Mouse (Mus musculus) left cerebral cortex, adult 18-20 months (tissue): Measurements from ENCODE around the gene Wfdc6b. TPM values are rescaled to one million over a fixed set of nuclear protein-coding genes. Genes with fewer than 3 reads are reported as not detected.

Experiments used
- total RNA-seq, 2 experiments: library from RNA; stranded (reverse); gene quantifications; 2 replicates each; pipeline ENCODE4 v1.2.3; 2021

Wfdc6b gene
- total RNA-seq, 2 experiments from 2014 or later, result not detected

Other genes with a start within 250 kb of the Wfdc6b start
- under 1 TPM in 1 of 2 experiments, not detected in 1; 0.82 TPM for gene Slpi, start 224.4 kb upstream of the Wfdc6b start, total RNA-seq
- gene Rbpjl, start 210.4 kb upstream of the Wfdc6b start, total RNA-seq, result under 1 TPM; 0.33 to 0.56 TPM
- gene Matn4, start 208.4 kb upstream of the Wfdc6b start, total RNA-seq, result 1 to 10 TPM; 8.4 to 8.5 TPM
- 10 to 100 TPM; 72.7 to 80.1 TPM for gene Sdc4, start 169.6 kb upstream of the Wfdc6b start, total RNA-seq
- gene Sys1, start 156.6 kb upstream of the Wfdc6b start, total RNA-seq, result 10 to 100 TPM; 43.5 to 44.6 TPM
- gene Gm20458, start 152.6 kb upstream of the Wfdc6b start, total RNA-seq, result 1 to 10 TPM; 2.0 to 6.4 TPM
- gene Trp53tg5, start 139.8 kb upstream of the Wfdc6b start, total RNA-seq, result not detected
- gene Dbndd2, start 127.4 kb upstream of the Wfdc6b start, total RNA-seq, result 100 to 1,000 TPM; 108 to 126 TPM
- gene Pigt, start 116.0 kb upstream of the Wfdc6b start, total RNA-seq, result 10 to 100 TPM; 83.0 to 89.2 TPM
- under 1 TPM in 1 of 2 experiments, not detected in 1; 0.59 TPM for gene Wfdc2, start 51.1 kb upstream of the Wfdc6b start, total RNA-seq
- not detected for gene Spint3, start 40.1 kb upstream of the Wfdc6b start, total RNA-seq
- not detected for gene Wfdc6a, start 28.1 kb upstream of the Wfdc6b start, total RNA-seq
- gene Eppin, start 19.9 kb upstream of the Wfdc6b start, total RNA-seq, result not detected
- not detected for gene Wfdc8, start 104 bp downstream of the Wfdc6b start, total RNA-seq
- not detected for gene Wfdc16, start 25.3 kb downstream of the Wfdc6b start, total RNA-seq
- not detected for gene Wfdc10, start 42.5 kb downstream of the Wfdc6b start, total RNA-seq
- not detected for gene Wfdc9, start 43.1 kb downstream of the Wfdc6b start, total RNA-seq
- not detected for gene Wfdc11, start 60.6 kb downstream of the Wfdc6b start, total RNA-seq
- not detected for gene Wfdc13, start 71.6 kb downstream of the Wfdc6b start, total RNA-seq
- not detected for gene Spint4, start 85.0 kb downstream of the Wfdc6b start, total RNA-seq
- gene Spint5, start 101.8 kb downstream of the Wfdc6b start, total RNA-seq, result not detected
- 1 to 10 TPM; 1.3 to 1.5 TPM for gene Wfdc3, start 132.4 kb downstream of the Wfdc6b start, total RNA-seq
- 10 to 100 TPM; 34.5 to 37.5 TPM for gene Dnttip1, start 132.5 kb downstream of the Wfdc6b start, total RNA-seq
- gene Ube2c, start 156.4 kb downstream of the Wfdc6b start, total RNA-seq, result not detected
- gene Tnnc2, start 166.4 kb downstream of the Wfdc6b start, total RNA-seq, result 1 to 10 TPM; 1.7 TPM
- gene Snx21, start 172.3 kb downstream of the Wfdc6b start, total RNA-seq, result 10 to 100 TPM; 52.9 to 57.0 TPM
- 10 to 100 TPM; 25.5 to 26.1 TPM for gene Acot8, start 191.4 kb downstream of the Wfdc6b start, total RNA-seq
- gene Zswim3, start 191.6 kb downstream of the Wfdc6b start, total RNA-seq, result 10 to 100 TPM; 10.1 to 10.2 TPM
- 10 to 100 TPM; 23.2 to 25.2 TPM for gene Zswim1, start 209.2 kb downstream of the Wfdc6b start, total RNA-seq
- not detected for gene Spata25, start 215.0 kb downstream of the Wfdc6b start, total RNA-seq
- gene Ctsa, start 219.4 kb downstream of the Wfdc6b start, total RNA-seq, result 10 to 100 TPM; 93.1 to 93.6 TPM
- 1 to 10 TPM; 3.1 TPM for gene Neurl2, start 219.9 kb downstream of the Wfdc6b start, total RNA-seq
- 10 to 100 TPM; 90.7 to 93.5 TPM for gene Pltp, start 244.2 kb downstream of the Wfdc6b start, total RNA-seq